Mouse (Mus musculus) fibroblast of lung, adult 2 months (primary cell): ENCODE data around the gene Zhx3.

Source experiments
- DNase-seq: peaks from one replicate; pipeline ENCODE4 v3.0.0-alpha.2; 2011; ENCODE audit warnings: low read depth

Gene Zhx3

DNA sequence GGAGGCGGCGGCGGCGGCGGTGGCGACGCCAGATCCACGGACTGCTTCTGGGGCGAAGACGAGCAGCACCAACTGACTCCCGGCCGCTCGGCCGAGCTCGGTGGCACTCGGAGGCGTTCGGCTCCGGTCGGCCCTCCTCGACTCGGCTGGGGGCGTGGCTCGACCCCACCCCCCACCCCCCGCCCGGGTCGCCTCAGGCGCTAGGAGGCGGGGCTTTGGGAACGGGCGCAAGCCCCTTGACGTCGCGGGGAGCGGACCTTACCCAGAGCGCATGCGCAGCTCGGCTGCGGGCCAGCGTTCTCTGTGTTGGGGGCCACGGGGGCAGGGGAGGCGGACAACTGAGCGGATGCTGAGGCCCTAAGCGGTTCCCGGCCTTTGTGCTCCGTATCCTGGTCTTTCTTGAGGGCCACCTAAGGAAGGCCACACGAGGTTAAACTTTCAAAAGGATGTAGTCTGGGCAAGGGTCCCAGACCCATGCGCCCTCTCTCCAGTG is at the start of gene Zhx3:
Zhx3 (minus strand) TSS at position 109 of the 493 bp plus-strand sequence.
- DNase-seq, result peak; percentile 66

DNA sequence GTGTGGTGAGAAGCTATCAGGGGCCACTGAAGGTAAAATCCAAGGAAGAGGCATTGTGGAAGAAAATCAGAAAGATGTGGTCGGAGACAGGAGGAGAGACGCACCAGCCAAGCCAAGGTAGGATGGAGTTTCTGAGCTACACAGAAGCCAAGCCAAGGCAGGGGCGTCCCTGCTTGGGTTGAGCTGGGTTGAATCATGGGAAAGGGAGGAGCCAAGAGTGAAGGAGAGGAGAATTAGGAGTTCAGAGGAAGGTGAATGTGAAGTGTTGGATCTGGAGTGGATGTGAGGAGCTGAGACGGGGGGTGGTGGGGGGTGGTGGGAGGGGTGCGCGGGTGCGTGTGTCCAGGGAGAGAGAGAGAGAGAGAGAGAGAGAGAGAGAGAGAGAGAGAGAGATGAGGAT is 48.5 kb upstream of the Zhx3 start:
- DNase-seq, result no peak

DNA sequence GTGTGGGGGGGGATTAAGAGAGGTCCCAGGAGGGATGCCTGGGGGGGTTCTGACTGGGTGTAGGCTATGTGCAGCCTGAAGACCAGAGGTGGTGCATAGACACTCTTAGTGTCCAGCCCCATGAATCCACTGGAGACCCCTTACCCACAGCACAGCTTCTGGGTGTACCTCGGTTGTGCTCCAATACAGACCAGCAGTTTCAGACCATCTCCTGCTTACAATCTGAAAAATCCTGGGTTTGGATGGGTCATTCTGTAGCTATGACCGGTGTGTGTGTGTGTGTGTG is 46.1 kb upstream of the Zhx3 start:
- DNase-seq, result no peak

DNA sequence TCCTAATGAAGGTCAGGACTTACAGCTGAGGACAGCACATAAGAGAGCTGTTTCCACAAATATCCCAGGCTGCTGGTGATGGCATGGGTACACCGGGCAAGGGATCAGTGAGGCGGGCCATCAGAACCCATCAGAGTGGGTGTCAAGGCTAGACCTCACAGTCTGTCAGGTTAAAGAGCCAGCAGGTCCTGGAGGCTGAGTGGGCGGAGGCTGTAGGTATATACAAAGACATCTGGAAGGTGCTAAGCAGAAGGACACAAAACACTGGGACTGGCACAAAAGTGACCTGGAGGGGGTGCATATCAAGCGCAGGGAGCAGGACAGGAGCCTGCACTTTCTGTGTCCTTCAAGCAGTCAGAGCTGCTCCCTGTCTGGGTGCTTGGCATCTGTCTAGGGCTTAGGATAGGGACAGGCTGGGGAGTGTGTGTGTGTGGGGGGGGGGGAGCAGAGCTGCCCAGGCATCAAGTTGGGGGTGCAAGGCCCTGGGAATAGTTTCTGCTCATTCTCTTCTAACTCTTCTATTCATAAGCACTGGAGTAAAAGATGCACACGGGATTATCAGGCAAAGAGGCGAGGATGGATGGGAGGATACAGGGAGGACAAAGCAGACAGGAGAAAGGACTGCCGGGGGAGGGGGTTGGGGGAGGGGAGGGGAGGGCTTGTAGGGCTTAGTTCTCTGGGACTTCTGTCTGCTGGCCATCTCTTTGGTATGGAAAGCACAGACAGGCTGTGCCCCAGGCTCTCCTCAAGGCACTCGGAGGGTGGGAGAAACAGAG is 45.5 kb upstream of the Zhx3 start:
- DNase-seq, result no peak

DNA sequence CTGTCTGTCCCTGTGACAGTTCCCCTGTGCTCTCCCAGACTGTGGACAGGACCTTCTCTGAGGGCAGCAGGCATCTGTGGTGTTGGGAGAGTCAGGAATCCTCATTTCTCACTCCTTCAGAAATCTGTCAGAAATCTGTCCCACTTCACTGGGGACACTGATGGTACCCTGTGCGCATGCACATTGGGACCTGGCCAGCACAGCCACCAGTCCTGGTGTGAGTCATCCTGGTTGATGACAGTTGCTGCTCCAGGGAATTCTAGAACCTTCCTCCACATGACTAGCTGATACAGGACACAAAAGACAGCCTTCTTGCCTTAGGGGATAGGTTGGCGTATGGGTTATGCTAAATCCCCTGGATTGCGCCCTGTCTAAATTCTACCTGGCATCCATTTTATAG is 44.5 kb upstream of the Zhx3 start:
- DNase-seq, result no peak

DNA sequence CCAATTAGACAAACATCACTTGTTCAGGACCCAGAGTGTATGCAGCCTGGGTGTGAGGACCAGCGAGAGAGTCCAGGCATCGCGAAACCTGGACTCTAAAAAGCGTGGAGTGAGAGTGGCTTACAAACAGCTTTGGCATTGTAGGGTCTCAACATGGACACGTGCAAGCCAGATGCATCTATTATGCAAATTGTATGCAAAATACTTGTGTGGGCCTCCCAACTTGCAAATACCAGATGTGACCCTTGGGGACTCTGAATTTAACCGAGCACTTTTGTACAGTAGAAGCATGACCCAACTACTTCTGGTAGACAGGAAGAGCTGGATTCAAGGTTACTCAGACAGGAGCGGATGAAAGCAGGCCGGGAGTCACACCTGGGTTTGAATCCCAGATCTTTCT is 43.9 kb upstream of the Zhx3 start:
- no peak for DNase-seq

DNA sequence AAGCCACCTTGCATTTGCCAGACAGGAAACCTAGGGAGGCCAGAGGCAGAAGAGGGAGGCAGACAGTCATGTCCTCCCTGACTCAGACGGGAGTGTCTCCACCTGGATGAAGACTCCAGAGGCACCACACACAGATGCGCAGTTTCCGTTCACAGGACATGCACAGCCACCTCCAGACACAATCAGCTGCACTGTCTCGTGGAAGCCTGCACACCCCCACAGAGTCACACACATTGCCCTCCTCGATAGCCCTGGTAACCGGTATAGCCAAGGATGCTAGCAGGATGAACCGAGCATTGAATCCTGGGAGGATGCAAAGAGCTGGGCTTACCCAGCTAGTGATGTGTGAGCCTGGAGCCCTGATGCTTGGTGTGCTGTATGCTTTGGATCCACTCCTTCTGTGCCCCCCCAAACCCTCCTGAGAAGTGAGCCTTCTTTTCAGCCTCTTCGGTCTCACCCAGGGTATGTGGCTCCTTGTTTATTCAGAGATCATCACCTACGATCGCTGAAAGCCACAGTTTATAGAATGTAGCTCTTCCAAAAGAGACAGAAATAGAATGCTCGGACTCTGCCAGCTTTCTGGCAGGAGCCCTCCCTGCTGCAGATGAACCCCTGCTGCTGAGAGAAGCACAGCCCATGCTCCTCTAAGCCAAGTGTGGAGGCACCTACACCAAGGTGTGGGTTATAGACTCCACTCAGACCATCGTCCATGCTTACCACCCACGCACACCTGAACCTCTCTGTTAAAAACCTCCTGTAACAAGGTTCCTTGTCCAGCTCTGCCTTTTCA is 43.2 kb upstream of the Zhx3 start:
- DNase-seq, result no peak

DNA sequence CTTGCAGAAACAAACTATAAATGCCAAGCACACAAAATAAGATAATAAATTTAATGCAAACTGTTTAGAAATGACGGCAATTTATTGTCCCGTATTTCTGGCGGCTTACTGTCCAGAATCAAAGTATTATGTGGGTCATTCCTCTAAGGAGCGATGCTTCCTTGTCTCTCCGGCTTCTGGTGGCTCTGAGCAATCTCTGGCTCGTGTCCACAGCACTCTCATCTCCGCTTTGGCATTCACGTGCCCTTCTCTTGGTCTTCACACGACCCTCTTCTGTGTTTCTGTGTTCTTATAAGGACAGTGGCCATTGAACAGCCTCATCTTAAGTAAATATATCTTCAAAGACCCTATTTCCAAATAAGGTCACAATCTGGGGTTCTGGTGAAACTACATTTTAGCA is 41.9 kb upstream of the Zhx3 start:
- DNase-seq, result no peak

DNA sequence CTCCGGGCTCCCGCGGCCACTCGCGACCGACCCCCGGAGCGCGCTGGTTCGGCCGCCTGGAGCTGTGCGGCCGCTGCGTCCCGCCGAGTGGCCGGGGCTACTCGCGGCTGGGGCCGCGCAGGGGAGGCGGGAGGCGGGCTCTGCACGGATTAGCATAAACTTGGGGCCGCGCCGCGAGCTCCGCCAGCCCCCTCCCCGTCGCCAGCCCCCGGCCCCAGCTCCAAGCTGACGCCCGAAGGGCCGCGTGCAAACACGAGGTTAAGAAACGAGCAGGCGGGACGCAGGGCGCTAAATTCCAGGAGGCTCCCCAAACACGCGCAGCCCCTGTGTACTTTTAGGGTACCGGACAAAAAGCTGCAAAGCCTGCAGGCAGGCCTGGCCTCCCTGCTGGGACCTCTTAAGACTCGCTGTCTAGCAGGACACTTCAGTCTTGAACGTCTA is 39.5 kb upstream of the Zhx3 start, which contains the start of gene Emilin3:
Emilin3 (minus strand) TSS at position 98 of the 441 bp plus-strand sequence.
- no peak for DNase-seq

DNA sequence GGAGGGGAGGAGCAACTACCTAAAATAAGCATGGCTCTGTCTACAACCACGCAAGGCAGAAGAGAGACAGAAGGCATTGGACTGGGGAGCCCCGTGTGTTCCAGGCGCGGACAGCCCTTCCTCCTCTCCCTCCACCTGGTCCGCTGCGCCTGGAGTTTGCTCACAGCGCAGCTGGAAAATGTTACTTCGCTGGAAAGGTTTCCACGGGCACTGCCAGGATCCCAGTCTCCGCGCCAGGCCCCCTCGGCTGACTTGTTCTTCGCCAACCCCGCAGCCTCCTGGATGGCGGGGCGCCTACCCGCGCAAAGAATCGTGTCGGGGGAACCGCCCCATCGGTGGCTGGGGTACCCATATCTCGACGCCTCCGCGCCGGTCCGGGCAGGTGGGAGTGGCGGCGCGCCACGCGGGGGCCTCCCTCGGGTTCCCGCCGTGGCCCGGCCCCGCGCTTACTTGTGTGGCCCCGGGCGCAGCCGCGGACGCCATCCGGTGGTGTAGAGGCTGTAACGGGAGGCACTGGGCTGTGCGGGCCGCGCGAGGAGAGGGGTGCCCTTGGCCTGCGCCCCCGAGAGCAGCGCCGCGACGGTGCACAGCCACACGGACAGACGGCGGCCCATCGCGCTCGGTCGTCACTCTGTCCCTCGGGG is 38.9 kb upstream of the Zhx3 start:
- DNase-seq, result no peak

DNA sequence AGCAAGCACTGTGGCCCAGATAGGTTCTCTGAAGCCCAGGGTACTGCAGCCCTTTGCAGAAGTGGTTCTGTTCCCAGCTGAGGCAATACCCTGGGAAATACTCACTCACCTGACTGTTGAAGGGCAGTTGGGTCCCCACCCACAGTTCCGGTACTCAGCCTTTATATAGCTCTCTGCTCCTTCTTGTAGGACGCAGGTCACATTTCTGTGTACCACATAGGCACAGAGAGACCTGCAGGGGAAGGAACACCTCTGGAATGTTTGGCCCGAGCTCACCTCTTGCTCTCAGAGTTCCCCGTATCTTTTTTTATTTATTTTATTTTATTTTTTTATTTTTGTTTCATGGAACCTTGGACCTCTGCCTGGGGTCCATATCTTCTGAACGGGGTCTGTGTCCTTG is 37.8 kb upstream of the Zhx3 start:
- DNase-seq, result no peak

DNA sequence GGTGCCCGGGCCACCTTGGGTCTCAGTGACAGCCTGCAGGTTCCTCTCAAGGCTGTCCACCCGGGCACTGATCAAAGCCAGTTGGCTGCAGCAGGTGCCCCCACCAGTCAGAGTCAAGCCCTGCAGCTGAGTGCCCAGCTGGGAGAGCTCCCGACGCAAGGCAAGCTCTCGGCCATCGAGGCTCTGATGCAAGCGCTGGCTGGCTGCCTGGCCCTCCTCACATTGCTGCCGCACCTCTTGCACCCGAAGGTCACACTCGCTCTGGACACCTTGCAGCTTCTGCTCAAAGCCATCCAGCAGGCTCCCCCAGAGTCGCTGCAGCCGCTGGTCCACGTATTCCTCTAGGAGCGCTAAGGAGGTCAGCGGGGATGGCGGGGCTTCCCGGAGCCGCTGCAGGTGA is 35.8 kb upstream of the Zhx3 start:
- DNase-seq, result no peak

DNA sequence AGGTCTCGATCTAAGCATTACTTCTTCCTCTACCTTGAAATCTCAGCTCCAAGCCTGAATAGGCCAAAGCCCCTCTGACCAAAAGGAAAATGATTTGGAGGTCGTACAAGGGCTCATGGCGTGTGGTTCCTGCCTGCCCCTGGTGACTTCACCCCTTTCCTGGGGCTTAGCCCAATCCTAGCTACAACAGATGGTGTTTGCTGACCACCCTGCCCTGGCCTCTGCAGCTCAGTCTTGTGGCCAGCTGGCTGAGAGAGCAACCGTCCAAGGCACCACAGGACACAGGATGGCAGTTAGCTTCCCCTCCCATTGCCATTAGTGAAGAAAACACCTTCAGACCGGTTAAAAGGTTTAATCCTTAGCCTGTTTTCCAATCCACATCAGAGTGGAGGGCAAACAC is 33.3 kb upstream of the Zhx3 start:
- DNase-seq, result no peak

DNA sequence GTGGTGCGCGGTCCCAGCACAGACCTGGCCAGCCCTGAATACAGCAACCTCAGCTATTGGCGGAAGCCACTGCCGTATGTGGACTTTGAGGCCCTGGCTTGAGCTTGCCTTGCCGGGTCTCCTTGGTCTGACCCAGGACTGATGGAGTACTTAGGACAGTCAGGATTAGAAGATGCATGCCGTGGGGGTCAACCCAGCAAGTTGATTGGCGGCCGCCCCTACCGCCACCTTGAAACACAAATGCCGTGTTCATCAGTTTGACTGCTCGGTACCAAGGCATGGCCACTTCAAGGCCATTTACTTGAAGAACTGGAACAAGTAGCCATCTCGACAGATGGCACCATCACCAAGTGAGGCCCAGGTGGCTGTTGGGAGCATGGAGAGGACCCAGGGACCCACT is 32.5 kb upstream of the Zhx3 start:
- no peak for DNase-seq

DNA sequence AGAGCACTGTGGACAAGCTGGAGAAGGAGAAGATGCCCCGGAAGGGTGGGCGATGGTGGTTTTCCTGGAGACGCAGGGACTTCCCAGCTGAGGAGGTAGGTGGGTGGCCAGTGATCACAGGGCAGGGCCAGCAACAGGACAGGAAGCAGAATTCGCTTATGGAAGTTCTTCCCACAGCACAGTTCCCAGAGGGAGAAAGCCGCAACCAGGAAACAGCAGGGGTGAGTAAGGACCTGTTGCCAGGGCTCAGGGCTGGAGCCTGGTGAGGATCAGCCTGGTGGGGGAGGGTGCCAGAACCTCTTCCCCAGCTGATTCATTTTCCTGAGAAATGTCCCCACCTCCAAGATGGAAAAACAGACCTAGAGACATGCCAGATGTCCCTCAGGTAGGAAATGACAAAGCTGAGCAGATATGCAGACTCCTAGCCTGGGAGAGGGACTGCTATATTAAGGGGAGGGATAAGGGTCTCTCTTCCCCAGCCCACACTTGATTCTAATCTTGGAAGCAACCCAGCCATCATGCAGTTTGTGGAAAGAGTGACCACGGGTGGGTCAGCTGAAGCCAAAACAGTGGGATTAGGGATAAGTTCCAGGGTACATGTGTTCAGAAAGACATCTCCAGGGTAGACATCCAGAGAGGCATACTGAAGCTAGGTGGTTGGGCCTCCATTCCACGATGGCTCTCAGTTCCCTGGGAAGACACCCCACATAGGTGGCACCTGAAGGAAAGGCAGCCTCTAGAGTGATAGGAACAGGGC is 29.0 kb upstream of the Zhx3 start:
- DNase-seq, result no peak

DNA sequence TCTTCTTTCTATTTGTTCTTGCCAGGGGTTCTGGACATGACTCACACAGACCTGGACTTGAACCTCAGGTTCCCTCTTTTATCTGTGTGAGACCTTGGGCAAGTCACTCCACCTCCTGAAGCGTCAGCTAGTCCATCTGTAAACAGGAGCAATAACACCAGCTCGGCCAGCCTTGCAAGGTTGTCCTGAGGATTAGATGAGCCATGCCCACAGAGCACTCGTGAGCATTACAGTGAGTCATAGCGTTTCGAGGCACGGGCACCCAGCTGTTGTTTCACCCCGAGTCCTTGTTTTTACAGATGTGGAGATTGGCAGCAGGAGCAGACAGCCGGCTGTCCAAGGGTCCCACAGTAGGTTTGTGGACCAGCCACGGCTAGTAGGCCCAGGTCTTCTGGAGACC is 18.9 kb upstream of the Zhx3 start:
- no peak for DNase-seq

DNA sequence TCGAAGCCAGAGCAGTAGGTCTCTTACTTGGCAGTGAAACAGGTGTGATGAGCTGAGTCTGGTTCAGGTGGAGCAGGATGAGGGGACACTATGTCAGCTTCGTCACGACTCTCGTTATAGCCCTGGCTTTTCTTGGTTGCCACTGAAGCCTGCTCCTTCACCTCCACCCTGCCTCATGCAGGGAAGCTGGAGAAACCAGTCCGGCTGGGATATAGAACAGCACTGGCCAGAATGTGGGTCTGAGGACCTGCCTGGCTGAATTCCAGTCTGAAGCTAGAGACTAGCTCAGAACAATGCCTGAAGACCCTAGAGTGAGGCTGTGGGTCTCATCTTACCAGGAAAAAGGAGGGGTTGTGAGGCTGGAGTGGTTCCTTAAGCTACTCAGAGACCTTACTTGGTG is 18.2 kb upstream of the Zhx3 start:
- no peak for DNase-seq

DNA sequence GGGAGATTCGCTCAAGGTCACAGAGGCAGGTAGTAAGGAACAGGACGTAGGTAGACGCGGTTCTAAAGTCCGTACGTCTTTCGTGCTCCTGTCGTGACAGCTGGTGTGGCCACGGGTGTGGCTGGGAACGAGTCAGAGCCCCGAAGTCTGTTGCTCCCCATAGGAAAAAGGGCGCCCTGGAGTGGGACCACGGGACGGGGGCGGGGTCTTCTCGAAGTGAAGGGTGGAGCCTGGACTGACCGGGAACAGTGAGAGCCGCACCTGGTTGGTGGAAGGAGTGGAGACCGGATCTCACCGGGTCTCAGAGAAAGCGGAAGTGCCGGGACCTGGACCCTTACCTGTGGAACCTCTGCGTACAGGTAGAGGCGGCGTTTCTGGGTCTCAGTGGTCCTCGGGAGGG is 15.1 kb upstream of the Zhx3 start:
- no peak for DNase-seq

DNA sequence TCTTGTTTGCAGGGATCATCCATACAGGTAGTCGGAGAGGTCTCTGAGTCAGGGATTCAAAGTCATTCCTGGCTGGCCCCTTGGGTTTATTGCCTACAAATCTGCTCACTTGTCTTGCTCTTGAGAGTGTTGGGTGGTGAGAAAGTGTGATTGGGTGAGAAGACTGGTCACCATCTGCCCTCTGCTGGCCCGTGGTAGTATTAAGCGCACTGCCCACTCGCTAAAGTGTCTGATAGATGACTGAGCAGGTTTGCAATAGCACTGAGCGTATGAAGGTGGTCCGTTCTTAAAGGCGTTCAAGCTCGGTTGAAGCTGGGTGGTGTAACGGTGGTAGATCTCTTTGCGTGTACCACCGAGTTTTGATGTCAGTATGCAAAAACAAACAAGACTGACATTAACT is 14.5 kb upstream of the Zhx3 start:
- DNase-seq, result peak; percentile 67

DNA sequence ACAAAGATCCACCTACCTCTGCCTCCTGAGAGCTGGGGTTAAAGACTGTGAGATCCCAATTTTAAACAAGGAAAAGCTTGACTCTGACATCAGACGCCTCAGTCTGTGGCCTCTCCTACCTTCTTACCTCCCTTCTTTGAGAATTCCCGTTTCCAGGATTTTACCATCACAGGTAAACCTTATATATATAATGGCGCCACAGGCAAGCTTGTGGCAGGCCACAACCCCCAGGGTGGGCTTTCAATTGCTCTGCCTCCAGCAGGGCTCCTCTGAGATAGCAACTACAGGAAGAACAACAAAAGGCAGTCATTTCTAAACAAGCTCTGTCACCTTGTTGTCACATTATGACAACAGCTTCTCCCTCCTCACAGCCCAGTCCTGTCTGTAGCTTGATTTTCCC is 13.4 kb upstream of the Zhx3 start:
- no peak for DNase-seq

DNA sequence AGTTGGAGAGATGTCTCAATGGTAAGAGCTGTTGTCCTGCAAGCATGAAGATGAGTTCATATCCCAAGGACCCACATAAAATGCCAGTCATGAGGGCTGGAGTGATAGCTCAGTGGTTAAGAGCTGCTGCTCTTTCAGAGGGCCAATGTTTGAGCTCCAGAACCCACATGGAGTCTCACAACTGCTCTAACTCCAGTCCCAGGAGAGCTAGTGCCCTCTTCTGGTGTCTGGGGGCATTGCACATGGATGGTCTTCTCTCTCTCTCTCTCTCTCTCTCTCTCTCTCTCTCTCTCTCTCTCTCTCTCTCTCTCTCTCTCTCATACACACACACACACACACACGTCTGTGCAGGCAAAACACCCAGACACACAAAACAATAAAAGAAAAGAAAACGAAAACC is 12.0 kb upstream of the Zhx3 start:
- no peak for DNase-seq

DNA sequence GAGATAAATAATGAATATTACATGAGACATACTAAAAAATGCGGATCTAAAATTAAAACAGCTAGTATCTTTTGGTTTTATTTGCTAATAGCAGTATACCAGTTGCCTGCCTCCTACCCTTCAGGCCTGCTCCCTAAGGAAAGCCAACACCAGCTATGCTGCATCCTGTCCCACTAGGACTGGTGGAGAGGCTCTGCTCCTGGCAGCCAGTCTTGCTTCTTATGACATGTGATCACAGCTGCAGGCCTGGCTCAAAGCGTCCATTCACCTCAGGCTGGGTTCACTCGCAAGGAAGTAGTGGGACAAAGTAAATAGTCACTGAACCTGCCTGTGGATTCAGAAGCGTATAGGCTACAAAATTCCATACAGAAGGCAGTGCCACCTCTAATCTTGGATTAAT is 11.1 kb upstream of the Zhx3 start:
- no peak for DNase-seq
